Mouse (Mus musculus) lung, postnatal 0 days (tissue): ENCODE data around the gene Pex19.
A peak's percentile ranks its signal among the peaks of the same experiment; 100 is the strongest.

Experiments used
- CTCF ChIP-seq: IDR thresholded peaks from 2 replicates; pipeline ENCODE4 v1.5.1; 2016; ENCODE audit warnings: antibody characterized with exemption, mild to moderate bottlenecking
- EP300 ChIP-seq: IDR thresholded peaks from 2 replicates; pipeline ENCODE4 v1.6.1; 2016; ENCODE audit warnings: antibody characterized with exemption, mild to moderate bottlenecking, control low read depth

- TF ChIP-seq CTCF (0 out of 2 replicates have a peak, but pooled peaks have one; percentile 6), EP300 (no peak)
These were observed 21.3 kb downstream of the Pex19 start, which contains the start of gene Dcaf8 for GRCm38 (mm10) chr1:172147835-172148278.
